Mouse (Mus musculus): ENCODE results near the gene Cxcr5.

The Cxcr5 gene

DNA sequence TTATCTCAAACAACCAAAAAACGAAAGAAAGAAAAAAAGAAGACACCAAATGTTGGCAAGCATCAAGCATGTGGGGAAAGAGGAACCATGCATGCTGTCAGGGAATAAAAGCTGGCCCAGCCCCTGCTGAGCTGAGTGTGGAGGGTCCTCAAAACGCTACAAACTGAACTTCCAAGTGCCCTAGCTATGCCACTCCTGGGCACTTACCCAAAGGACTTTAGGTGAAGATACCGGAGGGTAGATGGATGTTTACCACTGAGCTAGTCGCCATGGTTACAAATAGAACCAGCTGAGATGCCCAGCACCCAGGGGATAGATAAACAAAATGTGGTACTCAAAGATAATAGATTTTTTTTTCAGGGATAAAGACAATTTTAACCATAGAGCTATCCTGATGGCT lies at the start of gene Cxcr5:
Gene Cxcr5 (minus strand): TSS at position 281 of the 400 bp plus-strand sequence.
- no peak for DNase-seq

DNA sequence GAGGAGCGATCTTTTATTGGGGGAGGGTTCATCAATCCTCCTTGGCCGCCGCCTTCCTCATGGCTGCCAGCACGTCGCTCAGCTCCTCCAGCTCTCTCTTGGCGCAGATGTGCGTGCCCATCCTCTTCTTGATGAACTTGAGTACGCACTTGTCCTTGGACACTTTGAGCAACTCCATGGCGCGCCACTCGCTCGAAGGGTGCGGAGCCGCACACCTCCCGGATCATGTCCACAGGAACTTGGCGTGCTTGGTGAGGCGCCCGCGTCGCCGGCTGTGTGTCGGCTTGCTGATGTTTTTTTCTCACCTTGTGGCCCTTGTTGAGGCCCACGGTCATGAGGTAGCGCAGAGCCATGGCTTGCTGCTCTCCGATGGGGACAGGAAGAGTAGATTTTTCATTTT lies 48.7 kb upstream of the Cxcr5 start:
- peak in 1 of 2 experiments; percentile 29 for DNase-seq

DNA sequence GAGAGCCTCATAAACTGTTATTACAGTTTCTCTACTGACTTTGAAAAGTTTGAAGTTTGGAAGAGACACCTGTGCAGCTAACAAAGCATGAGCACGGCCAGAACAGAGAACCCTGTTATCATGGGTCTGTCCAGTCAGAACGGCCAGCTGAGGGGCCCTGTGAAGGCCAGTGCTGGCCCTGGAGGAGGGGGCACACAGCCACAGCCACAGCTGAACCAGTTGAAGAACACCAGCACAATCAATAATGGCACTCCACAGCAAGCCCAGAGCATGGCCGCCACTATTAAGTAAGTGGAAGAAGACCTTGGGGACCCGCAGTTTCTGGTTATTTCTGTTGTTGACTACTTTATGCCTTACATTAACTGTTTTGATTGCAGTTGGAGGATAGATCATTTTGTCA lies 45.6 kb upstream of the Cxcr5 start:
- DNase-seq, result no peak

DNA sequence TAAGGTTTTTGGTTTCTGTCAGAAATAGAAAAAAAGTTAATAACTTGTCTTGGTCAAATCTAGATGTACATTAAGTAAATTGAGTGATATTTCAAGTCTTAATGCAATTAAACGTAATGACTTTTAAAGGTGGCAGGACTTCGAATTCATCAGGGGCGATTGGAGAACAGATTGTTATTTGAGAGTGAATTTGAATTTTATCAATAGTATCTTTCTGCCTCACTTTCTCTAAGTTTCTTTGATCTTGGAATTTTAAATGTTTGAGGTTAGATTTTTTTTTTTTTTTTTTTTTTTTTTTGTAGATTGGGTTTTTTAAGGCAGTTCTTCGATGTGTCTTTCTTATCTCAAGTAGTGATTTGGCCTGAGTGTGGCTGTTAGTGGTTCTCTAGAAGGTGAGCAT lies 45.0 kb upstream of the Cxcr5 start:
- DNase-seq, result no peak

DNA sequence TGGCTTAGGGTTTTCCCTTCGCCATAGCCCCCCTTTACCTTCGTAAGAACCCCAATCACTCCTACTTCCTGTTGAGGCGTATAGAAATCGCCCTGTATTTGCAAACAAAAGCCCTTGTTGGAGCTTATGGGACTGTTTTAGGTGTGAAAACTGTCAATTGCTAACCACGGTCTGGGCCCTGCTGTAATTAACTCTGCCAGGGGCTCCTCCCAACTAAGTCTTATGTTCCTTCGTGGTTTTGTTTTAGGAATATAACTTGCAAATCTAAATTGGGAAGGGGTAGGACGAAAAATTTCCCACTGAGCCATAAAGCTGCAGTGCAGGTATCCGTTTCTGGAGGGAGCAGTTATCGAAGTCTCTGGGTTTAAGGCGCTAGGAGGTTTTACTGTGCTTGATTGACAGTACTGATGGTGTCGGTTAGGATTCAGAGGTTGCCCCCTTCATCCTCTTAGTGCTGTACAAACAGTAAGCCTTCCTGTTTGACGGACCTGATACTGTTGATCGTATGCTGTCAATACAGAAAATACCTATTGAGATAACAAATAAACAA lies 44.0 kb upstream of the Cxcr5 start:
- no peak for DNase-seq

DNA sequence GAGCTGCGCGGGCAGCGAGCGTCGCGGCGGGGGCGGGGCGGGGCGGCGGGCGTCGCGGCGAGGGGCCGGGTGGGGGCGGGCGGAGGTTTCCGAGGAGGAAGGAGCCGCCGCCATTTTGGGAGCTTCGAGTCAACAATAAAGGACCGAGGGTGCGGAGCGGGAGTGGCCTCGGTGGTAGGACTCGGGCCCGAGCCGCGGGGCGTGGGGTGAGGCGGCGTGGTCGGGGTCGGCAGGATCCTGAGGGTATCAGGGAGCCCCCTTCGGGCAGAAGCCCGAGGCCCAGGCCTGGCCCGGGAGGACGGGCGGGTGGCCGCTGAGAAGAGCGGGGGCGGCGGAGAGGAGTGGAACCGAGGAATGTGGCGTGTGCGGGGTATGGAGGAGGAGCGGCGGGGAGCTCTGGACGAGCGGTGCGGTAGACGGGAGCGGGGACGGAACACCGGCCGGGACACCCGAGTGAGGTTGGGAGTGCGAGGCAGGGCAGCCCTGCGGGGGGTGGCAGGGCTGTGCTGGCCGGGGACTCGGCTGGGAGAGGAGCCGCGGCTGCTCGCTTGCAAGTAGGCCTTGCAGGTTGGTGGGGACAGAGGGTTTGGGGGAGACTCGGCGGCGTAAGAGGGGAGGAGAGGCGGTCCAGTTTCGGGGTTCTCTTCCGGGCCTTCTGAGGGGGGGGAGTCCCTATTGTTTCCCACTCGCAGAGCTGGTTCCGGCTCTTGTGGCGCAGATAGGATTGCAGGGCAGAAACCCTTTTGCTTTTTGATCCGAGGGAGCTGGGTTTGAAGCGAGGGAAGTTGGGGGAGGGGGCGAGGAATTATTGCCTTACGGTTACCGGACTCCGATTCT lies 43.3 kb upstream of the Cxcr5 start, which contains the start of gene Ddx6:
Gene Ddx6 (plus strand): TSS at position 114 of the 837 bp plus-strand sequence.
- peak; percentile 85 to 88 for DNase-seq

DNA sequence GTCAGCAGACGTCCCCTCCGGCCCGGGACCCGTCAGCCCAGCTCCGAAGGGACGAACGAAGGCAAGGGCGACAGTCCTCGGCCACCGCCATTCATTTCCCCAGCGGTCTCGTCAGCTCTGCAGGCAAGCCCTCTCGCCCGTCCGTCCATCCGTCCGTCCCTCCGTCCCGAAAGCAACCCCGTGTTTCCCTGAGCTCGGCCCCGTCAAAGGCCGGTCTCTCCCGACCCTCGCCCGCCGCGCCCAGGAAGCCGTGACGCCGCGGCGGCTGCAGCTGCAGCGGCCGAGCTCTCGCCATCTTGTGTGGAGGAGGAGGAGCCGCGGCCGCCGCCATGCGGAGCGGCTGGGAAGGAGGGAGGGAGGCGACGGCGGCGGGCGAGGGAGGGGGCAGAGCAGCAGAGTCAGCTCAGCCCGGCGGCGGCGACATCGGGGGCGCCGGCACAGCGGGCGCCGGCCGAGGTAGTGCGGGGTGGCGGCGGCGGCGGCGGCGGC lies 42.7 kb upstream of the Cxcr5 start:
- DNase-seq, result peak; percentile 77 to 91

DNA sequence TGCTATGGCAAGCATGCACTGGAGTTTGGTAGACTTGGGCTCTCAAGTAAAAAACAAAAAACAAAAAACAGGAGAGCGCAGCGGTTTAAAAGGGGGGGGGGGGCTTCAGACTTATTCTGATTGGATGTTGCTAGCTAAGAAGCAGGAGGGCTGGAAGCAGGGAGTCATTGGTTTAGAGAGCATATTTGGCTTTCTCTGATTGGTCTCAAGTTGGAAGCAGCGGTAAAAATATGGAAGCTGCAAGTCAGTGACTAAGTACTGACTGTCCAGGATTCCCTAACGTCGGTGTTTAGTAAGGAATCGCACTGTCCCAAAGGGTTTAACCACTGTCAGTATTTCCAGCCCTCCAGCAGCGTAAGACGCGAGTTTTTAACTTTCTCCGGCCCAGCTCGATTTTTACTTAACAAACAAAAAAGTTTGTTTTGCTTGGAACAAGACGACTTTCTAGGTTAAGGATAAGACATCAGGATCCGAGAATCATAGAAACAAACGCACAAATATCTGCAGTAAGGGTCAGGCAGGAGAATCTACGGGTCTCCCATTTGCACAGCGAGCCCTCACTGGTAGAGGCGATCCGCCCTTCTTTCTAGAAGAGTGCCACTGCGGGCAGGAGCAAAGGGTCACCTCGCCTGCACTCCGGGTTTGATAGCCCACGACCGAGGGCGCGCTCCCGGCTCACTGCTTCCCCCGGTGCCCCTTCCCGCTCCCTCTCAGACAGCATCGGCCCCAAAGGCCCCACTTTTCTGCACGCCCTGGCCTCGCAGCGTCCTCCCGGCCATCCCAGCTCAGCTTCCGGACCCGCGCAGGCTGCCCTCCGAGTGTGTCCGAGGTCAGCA lies 42.0 kb upstream of the Cxcr5 start:
- peak; percentile 54 to 74 for DNase-seq

DNA sequence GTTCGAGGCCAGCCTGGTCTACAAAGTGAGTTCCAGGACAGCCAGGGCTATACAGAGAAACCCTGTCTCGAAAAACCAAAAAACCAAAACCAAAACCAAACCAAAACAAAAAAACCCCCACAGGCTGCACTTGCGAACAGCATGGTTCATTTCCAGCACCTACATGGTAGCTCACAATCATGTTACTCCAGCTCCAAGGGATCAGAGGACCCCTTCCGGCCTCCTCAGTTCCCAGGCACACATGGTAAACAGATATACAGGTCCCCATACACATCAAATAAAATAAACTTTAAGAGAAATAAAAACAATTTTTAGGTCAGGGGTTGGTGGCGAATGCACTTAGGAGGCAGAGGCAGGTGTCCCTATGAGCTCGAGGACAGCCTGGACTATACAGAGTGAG lies 41.1 kb upstream of the Cxcr5 start:
- no peak for DNase-seq

DNA sequence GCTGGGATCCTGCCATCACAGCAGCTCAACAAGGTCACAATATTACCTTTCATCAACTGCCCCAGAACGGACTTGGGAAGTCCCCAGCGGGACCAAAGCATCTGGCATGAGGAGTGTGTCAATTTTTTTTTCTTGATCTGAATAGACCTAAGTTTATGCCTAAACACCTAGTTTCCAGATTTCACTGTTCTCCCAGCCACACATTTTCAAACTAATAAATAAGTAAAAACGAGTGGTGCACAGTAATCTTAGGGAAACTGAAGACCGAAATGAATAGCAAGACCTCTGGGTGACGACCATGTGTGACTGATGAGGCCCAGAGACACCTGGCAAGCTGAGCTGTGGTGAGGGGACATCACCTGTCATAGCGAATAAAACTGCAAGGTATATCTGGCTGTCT lies 39.1 kb upstream of the Cxcr5 start:
- DNase-seq, result no peak

DNA sequence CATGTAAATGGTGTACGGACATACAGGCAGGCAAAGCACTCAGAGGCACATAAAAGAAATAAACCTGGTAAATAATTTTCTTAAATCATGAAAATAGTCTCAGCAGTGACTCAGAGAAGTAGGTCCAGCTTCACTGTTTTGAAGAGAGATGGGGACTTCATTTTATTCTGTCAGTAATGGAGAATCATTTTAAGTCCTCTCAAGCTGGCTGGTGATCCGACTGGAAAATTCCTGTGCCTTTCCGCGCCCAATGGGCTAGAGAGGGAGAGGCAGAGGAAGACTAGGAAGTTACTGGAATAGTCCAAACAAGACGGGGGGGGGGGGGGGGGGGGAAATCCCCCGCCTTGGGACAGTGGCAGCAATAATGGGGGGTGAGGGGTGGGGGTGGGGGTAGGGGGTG lies 37.9 kb upstream of the Cxcr5 start:
- DNase-seq, result peak; percentile 38 to 69

DNA sequence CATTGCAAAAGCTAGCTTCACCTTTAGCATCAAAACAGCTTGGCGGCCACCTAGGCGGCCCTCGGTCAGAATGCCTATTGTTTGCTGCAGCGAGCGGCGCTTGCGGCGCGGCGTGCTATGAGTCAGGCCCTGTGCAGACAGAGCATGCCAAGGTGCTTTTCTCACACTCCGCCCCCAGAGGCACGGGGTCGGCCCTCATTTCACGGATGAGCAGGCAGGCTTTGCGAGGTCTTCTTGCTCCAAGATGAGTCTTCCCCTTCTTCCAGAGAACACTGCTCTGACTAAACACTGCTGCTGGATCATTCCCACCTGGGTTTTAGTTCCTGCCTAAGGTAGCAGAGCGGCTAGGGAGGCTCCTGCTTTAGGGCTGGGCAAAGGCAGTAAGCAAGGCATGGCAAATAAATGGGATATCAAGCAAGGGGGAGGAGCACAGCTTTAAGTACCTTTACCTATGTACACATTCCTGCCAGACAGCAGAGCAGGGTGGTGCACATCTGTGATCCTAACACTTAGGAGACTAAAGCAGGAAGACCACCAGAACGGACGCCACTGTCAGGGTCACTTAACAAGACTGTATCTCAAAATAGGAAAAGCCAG lies 37.3 kb upstream of the Cxcr5 start:
- DNase-seq, result peak; percentile 66 to 81

DNA sequence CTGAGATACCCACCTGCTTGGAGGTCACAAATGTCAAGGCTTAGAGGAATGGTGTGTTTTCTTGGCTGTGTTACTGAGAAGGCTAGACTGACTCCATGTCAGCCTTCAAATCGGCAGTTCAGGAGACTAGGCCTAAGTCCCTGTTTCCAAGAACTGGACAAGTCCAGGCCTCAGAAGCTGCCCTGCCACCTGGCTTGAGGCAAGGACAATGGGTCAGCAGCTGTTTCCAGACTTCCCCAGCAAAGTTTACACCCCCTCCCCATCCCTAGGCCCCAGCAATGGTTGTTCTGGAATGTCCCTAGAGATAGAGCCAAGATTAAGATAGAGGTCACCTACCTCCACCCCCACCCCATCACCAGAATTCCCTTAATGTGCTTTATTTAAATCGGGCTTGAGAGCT lies 36.1 kb upstream of the Cxcr5 start:
- DNase-seq, result peak in 1 of 2 experiments; percentile 54

DNA sequence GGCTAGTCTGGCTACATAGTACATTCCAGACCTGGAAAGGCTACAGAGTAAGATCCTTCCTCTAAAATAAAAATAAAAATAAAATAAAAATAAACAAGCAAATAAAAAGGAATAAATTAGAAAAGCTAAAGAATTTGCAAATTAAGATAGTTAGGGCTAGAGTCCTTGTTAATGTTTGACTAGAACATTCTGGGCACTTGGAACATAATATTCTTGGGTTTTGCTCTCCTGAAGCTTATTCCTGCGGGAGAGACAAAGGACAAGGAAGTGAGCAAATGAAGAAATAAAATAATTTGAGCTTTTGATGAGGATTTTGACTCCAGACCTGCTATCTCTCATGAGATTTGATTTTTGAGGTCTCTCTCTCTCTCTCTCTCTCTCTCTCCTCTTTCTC lies 33.9 kb upstream of the Cxcr5 start:
- DNase-seq, result no peak

DNA sequence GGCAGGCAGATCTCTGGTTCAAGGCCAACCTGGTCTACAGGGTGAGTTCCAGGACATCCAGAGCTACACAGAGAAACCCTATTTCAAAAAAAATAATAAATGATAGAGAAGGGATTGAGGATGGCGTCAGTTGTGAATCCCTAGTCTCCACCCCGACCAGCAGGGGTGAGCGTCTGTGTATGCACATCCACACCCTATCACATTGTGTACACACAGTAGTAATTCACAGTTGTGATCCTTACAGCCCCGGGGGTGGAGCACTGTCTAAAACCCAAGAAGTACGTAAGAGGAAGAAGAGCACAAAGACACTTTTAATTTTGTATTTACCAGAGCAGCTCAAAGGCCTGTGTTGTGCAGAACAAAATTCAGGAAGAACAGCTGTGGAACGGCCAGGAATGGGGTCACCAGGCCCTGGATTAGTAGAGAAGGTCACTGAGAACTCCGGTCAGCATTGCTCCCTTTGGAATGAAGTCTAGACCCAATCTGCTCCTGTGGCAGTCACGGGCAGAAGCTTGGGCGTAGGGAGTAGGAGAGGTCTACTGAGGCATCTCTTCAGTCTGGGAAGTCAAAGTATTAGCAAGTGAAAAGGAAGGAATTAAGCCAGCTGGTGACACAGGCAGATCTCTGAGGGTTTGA lies 33.3 kb upstream of the Cxcr5 start:
- peak; percentile 36 to 58 for DNase-seq

DNA sequence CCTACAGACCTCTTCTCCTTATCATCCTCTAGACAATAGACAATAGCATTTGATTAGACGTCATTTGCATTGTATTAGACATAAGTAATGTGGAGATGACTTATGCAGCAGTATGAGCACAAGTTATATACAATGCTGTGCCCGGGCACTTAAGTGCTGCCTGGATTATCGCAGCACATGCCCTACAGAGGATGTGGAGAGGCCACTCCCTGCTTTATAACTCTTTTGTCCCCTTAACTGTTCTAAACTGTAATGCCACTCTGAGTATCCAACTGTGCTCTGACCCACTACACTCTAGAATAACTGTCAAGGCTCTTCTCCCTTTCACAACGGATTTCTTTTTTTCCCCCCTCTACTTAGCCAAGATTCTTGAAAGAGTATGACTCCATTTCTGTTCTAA lies 32.2 kb upstream of the Cxcr5 start:
- no peak for DNase-seq

DNA sequence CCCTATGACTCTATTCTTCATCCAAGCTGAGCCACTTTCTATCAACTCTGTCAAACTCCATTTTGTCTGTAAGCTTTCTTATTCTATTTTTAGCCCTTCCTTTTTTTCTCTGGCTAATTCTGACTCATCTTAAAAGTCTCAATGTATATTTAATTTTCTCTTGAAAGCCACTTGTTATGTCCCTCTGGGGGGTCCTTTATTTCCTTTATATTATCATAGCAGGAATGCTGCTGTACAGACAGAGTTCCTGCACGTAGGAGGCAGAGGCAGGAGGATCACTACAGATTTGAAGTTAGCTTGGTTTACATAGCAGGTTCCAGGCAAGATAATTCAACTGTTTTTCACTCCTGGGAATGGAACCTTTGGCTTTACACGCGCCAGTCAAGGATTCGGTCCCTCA lies 31.5 kb upstream of the Cxcr5 start:
- no peak for DNase-seq

DNA sequence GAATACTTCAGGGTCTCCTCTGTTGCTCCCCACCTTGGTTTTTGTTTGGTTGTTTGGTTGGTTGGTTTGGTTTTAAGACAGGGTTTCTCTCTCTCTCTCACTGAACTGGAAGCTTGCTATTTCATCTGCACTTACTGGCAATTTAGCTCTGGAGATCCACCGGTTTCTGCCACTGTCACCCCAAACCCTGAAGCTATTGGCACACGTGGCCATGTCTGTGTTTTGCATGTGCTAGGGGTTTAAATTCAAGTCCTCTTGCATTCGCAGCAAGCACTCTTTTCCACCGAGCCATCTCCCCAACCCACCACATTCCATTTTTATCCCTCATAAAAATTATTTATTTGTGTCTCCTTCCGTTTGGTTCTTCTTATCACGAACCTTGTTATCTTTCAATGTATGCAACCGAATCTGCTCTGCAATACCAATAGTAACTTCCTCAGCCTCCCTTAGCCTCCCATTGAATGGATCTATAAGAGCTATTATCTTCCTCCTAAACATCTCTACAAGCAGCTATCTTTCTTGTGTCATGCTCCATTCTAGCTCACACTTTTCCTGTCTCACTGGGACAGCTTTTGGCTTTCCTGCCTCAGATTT lies 30.0 kb upstream of the Cxcr5 start:
- no peak for DNase-seq

DNA sequence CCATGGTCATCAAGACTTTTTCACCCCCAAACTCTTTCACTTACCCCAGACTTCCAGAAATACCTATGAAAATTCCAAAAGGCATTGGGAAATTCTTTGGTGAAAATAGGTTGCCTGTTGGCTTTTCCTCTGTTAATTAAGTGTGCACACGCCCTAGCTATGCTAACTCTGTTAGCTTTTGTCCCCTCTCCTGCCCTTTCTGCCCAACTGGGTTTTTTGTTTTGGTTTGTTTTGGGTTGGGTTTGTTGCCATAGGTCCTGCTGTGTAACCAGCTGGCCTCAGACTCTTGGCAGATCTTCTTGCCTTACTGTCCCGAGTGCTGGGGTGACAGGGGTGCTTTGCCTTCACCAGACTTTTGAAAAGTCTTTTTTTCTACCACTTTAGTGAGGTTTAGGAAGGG lies 29.3 kb upstream of the Cxcr5 start:
- DNase-seq, result no peak

DNA sequence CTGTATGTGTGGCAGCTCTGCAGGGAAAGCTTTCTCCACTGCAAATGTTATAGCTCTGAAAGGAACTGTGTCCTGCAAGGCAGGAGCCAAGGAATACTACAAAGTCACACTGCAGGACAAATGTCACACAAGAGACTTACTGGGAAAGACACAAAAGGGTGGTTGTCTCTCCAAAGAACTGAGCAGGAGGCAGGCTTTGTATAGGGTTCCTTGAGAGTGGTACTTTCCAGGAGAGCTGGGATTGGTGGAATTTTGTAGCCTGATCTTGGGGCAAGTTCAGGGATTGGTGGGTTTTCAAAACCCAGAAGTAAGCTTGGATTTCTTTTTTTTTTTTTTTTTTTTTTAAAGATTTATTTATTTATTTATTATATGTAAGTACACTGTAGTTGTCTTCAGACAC lies 27.4 kb upstream of the Cxcr5 start:
- no peak for DNase-seq

DNA sequence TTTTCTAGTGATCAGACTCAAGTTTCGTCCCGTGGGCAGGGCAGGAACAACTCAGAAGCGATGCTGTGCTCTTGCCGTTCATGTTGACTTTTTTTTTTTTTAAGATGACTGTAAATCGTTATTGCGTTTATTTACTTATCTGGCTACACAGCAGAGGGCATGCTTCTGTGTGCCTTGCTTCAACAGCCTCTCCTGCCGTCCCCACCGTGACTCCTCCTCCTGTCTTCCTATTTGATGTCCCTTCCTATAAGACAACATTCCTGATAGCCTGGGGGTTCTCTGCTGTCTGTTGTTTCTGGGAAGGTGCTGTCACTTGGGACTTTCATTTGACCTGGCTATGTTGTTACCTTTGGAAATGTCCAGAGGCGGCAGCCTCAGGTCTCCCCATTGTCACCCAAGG lies 26.9 kb upstream of the Cxcr5 start:
- no peak for DNase-seq
